Mouse (Mus musculus): ENCODE measurements around the gene Kdelc2. TPM values are rescaled to one million over a fixed set of nuclear protein-coding genes. Genes with fewer than 3 reads are reported as not detected.
A peak's percentile ranks its signal among the peaks of the same experiment; 100 is the strongest.

The Kdelc2 gene
- polyA plus RNA-seq, 1 experiment from 2014 or later = 5.8 TPM

DNA sequence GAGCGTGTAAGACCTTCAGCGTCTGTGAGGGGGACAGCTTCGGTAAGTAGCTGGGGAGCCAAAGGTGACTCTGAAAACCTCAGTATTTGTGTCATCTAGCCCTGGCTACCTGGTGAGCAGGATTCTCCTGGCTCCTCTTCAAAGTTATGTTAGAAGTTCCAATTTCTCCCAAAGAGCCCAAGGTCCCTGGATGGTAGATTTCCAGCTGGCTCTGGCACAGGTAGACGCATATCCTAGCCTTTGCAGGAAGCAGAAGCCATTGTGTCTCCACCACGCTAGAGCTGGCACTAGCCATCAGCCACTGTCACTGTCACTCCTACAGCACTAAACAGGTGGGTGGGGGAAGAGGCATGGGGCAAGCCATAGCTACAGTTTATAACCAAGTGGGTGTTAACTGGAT is 30.7 kb upstream of the Kdelc2 start:
- Histone ChIP-seq H3K4me3 (no peak overlapping the region), H3K27ac (no peak overlapping the region), H3K9ac (no peak overlapping the region), H3K27me3 (replicated peaks) (no peaks in the 10 kb centered on the region), H3K9me3 (no peaks in the 10 kb centered on the region), H3K36me3 (replicated peaks) (no peaks in the 10 kb centered on the region), H3K4me2 (no peak overlapping the region), H3K4me1 (no peaks in the 10 kb centered on the region)
- ATAC-seq (replicated peaks) = no peak
- 88% methylated on average over 5 of the region's 5 CpGs for WGBS

DNA sequence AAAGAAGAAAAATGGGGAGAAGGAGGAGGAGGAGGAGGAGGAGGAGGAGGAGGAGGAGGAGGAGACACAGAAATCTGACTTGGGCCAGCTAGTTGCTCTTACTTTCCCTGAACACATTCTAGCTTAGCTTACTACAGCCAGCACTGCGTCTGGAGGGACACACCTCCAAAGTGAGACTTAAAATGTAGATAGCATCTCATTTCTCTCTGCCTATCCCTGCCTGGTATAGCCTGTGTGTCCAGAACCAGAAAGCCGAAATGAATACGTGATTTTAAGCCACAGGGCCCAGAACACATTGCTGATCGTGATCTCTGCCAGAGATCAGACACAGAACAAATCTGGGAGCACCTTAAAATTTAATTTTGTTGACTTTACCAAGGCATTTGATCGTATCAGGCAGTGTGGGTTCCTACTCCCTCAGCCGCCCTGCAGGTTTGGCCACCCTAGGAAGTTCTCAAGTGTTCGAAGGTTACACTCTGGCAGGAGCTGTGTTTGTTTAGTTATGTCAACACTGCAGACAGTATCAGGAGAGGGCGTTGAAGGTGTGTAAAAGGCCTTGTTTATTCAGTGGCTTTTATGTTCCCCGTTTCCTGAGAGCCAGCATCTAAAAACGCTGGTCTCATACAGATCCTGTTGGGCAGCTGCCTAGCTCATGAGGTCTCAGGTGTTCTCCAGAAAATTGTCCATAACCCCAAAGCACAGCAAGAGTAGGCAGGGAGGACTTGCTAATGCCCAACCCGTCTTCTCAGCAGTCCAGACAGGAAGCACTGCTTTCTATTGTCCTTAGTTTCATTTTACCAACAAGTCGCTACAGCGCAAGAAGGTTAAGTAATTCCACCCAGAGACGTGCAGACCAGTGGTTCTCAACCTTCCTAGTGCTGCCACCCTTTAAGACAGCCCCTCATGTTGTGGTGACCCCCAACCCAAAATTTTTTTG is 27.3 kb upstream of the Kdelc2 start:
- H3K4me3 ChIP-seq = no peak overlapping the region
- no peaks in the 10 kb centered on the region for H3K27me3 ChIP-seq (replicated peaks)
- H3K27ac ChIP-seq = no peak overlapping the region
- 72% methylated on average over 14 of the region's 14 CpGs for WGBS
- H3K9ac ChIP-seq = no peak overlapping the region
- no peaks in the 10 kb centered on the region for H3K36me3 ChIP-seq (replicated peaks)
- no peak for ATAC-seq (replicated peaks)
- no peak overlapping the region for H3K4me2 ChIP-seq
- H3K4me1 ChIP-seq = no peaks in the 10 kb centered on the region
- H3K9me3 ChIP-seq = no peaks in the 10 kb centered on the region

DNA sequence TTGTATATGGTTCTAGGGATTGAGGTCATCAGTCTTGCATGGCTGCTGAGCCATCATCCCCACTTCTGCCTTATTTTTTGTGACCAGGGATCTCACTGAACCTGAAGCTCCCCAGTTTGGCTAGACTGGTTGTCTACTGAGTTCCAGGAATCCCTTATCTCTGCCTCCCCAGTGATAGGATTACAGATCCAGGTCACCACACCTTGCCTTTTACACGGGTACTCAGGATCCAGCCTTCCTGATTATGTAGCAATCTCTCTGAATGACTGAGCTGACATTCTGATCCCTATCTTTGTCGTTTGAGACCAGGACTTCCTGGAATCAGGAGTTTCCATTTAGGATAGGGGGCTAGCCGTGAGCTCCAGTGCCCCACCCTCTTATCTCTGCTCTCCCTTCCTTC is 12.5 kb upstream of the Kdelc2 start:
- Histone ChIP-seq H3K4me3 (no peak overlapping the region), H3K27ac (no peak overlapping the region), H3K4me2 (no peak overlapping the region), H3K36me3 (replicated peaks) (no peaks in the 10 kb centered on the region), H3K9ac (no peak overlapping the region), H3K4me1 (no peaks in the 10 kb centered on the region), H3K27me3 (replicated peaks) (no peaks in the 10 kb centered on the region), H3K9me3 (no peaks in the 10 kb centered on the region)
- no peak for ATAC-seq (replicated peaks)
- WGBS = 84% methylated on average over 3 of the region's 3 CpGs

DNA sequence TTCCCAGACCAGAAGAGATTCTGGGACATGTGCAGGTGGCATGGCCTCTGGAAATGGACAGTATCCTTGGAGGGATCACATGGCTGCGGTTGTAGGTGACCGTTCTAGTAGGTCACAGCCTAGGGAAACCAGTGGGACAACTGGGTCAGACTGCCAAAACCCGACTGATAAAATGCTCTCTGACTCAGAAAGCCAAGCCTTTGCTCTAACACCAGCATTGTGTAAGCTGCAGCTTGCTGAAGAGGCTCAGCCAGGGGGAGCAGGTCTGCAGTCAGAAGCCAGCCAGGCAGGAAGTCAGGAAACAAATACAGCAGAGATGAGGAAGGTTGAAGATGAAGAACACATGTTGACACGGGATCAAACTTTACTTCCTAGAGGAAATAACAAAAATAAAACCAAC is 7.9 kb upstream of the Kdelc2 start:
- Histone ChIP-seq H3K27ac (no peak overlapping the region), H3K9me3 (no peaks in the 10 kb centered on the region), H3K4me2 (no peak overlapping the region), H3K9ac (no peak overlapping the region), H3K27me3 (replicated peaks) (no peaks in the 10 kb centered on the region), H3K4me1 (no peaks in the 10 kb centered on the region), H3K4me3 (no peak overlapping the region), H3K36me3 (replicated peaks) (no peaks in the 10 kb centered on the region)
- no peak for ATAC-seq (replicated peaks)
- WGBS = 78% methylated on average over 4 of the region's 4 CpGs

DNA sequence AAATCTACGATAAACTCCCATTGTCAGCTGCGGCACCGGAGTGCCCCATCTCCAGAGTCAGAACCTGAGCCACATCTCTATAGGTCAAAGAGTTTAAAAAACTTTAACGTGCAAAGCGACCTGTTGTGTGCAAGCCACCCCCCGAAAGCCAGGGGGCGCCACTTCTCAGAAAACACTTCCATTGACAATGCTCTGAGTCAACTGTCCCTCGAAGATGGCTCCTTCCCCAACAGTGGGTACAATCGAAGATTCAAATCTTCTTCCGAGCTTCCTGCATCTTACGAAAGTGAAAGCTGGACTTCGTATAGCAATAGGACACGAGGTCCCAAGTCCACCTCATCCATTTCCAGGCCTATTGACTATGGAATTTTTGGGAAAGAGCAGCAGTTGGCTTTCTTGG is 7.0 kb upstream of the Kdelc2 start:
- no peak for ATAC-seq (replicated peaks)
- H3K4me3 ChIP-seq = no peak overlapping the region
- WGBS = 89% methylated on average over 13 of the region's 13 CpGs
- no peaks in the 10 kb centered on the region for H3K27me3 ChIP-seq (replicated peaks)
- no peaks in the 10 kb centered on the region for H3K36me3 ChIP-seq (replicated peaks)
- no peak overlapping the region for H3K27ac ChIP-seq
- H3K9me3 ChIP-seq = no peaks in the 10 kb centered on the region
- no peaks in the 10 kb centered on the region for H3K4me1 ChIP-seq
- no peak overlapping the region for H3K9ac ChIP-seq
- no peak overlapping the region for H3K4me2 ChIP-seq

DNA sequence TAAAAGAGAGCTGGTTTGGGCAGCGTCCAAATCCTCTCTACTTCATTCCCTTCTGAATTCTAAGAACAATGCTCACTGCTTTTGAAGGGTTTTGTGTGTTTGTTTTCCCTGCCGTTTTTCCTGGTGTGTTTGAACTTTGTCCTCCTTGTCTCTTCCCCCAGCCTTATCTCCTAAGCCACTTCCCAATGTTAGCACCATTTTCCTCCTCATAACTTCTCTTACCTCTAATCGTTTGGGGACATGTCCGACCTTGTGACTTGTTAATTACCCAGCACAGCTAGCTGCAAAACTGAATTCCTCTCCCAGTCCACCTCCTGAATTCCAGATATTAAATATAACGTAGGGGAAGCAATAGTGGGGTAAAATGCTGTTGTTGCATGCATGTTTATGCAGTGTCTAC is 6.2 kb upstream of the Kdelc2 start:
- no peaks in the 10 kb centered on the region for H3K27me3 ChIP-seq (replicated peaks)
- no peak overlapping the region for H3K27ac ChIP-seq
- no peaks in the 10 kb centered on the region for H3K4me1 ChIP-seq
- H3K36me3 ChIP-seq (replicated peaks) = no peaks in the 10 kb centered on the region
- no peak overlapping the region for H3K4me2 ChIP-seq
- no peak overlapping the region for H3K4me3 ChIP-seq
- H3K9ac ChIP-seq = no peak overlapping the region
- WGBS = 70% methylated on average over 5 of the region's 5 CpGs
- ATAC-seq (replicated peaks) = no peak
- H3K9me3 ChIP-seq = no peaks in the 10 kb centered on the region

DNA sequence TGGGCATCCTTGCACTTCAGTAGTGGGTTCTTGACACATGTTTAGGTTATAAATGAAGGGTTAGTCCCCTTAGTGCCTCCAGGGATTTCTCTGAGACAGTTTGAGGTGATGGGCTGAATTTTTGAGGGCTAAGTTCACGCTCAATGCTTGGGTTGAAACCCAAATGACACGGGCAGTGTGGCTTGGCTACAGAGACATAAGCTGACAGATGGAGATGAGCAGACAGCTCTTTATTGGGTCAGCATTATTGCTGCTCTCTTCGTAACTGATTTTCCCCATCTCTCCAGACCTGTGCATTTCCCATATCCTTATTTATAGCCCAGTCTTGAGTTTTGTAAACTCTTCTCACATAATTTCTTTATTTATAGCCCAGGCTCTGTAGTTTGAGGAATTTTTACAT is 5.7 kb upstream of the Kdelc2 start:
- Histone ChIP-seq H3K4me3 (no peak overlapping the region), H3K36me3 (replicated peaks) (no peaks in the 10 kb centered on the region), H3K9ac (no peak overlapping the region), H3K4me1 (no peaks in the 10 kb centered on the region), H3K4me2 (no peak overlapping the region), H3K9me3 (no peaks in the 10 kb centered on the region), H3K27ac (no peak overlapping the region), H3K27me3 (replicated peaks) (no peaks in the 10 kb centered on the region)
- 86% methylated on average over 3 of the region's 3 CpGs for WGBS
- no peak for ATAC-seq (replicated peaks)

DNA sequence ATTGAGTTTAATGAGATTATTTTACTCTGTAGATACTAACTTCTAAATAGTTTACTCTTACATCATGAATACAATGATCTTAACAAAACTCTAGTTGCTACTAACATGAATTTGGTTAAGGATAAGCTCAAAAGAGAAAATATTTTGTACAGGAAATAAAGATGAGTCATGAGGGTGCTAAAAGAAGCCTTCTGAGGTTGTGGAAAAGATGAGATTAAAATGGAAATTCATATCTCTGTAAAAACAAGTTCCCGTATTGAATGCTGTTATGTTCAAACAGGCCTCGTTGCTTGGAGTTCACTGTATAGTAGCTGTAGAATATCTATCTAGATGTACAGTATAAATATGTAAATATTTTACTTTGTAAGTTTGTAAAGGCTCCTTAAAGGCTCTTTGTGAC is 3.2 kb upstream of the Kdelc2 start:
- Histone ChIP-seq H3K4me1 (0 out of 2 replicates have a peak, but pooled peaks cover 3% of the 10 kb centered on the region), H3K27ac (no peak overlapping the region), H3K9me3 (no peaks in the 10 kb centered on the region), H3K27me3 (replicated peaks) (0 out of 2 replicates have a peak, but pooled peaks cover 1% of the 10 kb centered on the region), H3K4me3 (no peak overlapping the region), H3K4me2 (no peak overlapping the region), H3K9ac (no peak overlapping the region), H3K36me3 (replicated peaks) (no peaks in the 10 kb centered on the region)
- WGBS = 89% methylated on average over 2 of the region's 2 CpGs
- no peak for ATAC-seq (replicated peaks)

DNA sequence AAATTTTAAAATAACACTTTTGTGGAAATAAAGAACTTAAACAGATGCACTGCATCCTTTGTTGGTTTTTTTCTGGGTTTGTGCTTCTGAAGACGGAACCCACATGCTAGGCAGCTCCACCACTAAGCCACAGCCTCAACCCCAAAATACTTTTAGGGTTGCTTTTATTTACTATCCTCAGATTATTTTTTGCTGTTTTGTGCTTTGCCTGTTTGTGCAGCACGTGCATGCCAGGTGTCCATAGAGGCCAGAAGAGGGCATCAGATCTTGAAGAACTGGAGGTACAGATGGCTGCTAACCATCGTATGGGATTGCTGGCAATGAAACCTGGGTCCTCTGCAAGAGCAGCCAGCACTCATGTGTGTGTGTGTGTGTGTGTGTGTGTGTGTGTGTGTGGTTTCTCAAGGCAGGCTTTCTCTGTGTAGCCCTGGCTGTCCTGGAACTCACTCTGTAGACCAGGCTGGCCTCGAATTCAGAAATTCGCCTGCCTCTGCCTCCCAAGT is 2.7 kb upstream of the Kdelc2 start:
- Histone ChIP-seq H3K4me3 (no peak overlapping the region), H3K27me3 (replicated peaks) (0 out of 2 replicates have a peak, but pooled peaks cover 3% of the 10 kb centered on the region), H3K4me1 (0 out of 2 replicates have a peak, but pooled peaks cover 3% of the 10 kb centered on the region), H3K9ac (no peak overlapping the region), H3K4me2 (no peak overlapping the region), H3K36me3 (replicated peaks) (no peaks in the 10 kb centered on the region), H3K9me3 (no peaks in the 10 kb centered on the region), H3K27ac (no peak overlapping the region)
- WGBS = 83% methylated on average over 5 of the region's 5 CpGs
- ATAC-seq (replicated peaks) = no peak

DNA sequence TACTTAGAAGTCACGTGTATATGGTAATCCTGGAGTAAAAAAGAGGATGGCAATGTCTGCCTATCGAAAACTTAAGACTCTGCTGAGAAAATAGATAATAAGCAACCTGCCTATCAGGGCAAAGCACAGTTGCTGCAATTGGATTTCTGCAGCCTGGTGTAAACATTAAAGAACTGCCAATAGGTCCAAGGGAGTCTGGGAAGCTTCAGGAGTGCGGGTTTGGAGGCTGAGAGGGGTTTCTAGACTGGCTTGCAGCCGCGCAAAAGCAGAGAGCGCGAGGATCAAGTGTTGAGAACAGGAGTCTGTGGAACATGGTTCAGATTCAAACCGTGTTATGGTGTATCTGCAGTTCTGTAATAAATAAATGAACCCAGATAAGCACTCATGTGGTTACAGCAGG is 1.0 kb downstream of the Kdelc2 start:
- no peaks in the 10 kb centered on the region for H3K36me3 ChIP-seq (replicated peaks)
- ATAC-seq (replicated peaks) = peak; percentile 25
- peak overlapping the region; percentile 76 for H3K27ac ChIP-seq
- 4% methylated on average over 8 of the region's 8 CpGs for WGBS
- peak overlapping the region; percentile 71 for H3K4me3 ChIP-seq
- peak overlapping the region; percentile 97 for H3K4me2 ChIP-seq
- H3K4me1 ChIP-seq = 0 out of 2 replicates have a peak, but pooled peaks cover 3% of the 10 kb centered on the region
- H3K9me3 ChIP-seq = no peaks in the 10 kb centered on the region
- 0 out of 2 replicates have a peak overlapping the region, but pooled peaks have one; percentile 1 for H3K9ac ChIP-seq
- 0 out of 2 replicates have a peak, but pooled peaks cover 3% of the 10 kb centered on the region for H3K27me3 ChIP-seq (replicated peaks)

DNA sequence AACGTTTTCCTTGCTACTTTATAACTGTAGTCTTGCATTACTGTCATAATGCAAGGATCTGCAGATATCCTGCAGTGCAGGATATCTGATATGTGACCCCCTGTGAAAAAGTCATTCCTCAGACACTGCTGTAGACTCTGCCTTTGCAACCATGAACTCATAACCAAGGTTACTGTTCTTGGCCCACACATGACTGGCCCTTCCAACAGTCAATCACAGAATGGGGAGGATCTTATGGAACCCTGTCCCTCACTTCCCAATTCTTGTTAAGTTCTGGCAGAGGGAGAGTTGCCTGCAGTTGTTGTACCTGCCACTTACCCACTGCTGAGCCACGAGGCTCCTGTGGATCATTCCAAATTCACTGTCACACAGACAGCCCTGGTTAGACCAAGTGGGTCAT is 3.6 kb downstream of the Kdelc2 start:
- ATAC-seq (replicated peaks) = no peak
- Histone ChIP-seq H3K27ac (no peak overlapping the region), H3K27me3 (replicated peaks) (0 out of 2 replicates have a peak, but pooled peaks cover 3% of the 10 kb centered on the region), H3K9ac (no peak overlapping the region), H3K4me1 (0 out of 2 replicates have a peak, but pooled peaks cover 3% of the 10 kb centered on the region), H3K36me3 (replicated peaks) (no peaks in the 10 kb centered on the region), H3K4me3 (no peak overlapping the region), H3K4me2 (no peak overlapping the region), H3K9me3 (no peaks in the 10 kb centered on the region)
- WGBS = 60% methylated on average over 2 of the region's 2 CpGs

DNA sequence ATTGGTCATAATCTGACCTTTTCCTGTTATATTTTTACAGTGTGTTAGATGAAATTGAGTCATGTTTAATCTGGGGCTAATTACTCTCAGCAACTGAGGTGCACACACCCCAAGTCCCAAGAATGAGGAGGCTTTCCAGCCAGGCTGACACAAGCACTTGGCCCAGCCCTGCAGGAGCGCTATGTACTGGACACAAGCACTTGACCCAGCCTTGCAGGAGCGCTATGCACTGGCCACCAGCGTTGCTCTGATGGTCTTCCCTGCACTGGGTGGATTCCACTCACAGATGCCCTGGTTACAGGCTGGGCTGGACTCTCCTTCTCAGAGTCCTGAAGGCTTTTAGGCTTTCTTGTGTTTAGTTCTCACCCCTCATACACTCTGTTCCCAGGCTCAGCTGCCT is 5.3 kb downstream of the Kdelc2 start:
- no peaks in the 10 kb centered on the region for H3K9me3 ChIP-seq
- no peak overlapping the region for H3K4me3 ChIP-seq
- WGBS = 77% methylated on average over 3 of the region's 3 CpGs
- 0 out of 2 replicates have a peak, but pooled peaks cover 3% of the 10 kb centered on the region for H3K4me1 ChIP-seq
- H3K36me3 ChIP-seq (replicated peaks) = no peaks in the 10 kb centered on the region
- H3K27me3 ChIP-seq (replicated peaks) = 0 out of 2 replicates have a peak, but pooled peaks cover 3% of the 10 kb centered on the region
- H3K9ac ChIP-seq = no peak overlapping the region
- no peak overlapping the region for H3K4me2 ChIP-seq
- no peak for ATAC-seq (replicated peaks)
- H3K27ac ChIP-seq = no peak overlapping the region

All from midbrain, embryonic 15.5 days (tissue).